Mouse (Mus musculus) lung, embryonic 15.5 days (tissue): ENCODE data around the gene Sntg2. TPM values are rescaled to one million over a fixed set of nuclear protein-coding genes. Genes with fewer than 3 reads are reported as not detected.

Experiments used
- ATAC-seq: fragments of 200-750 bp; cut with Nextera tagmentation; 2 replicates; pipeline ENCODE4 v1.8.0; 2017; ENCODE audit warnings: moderate number of reproducible peaks, borderline replicate concordance; ENCODE audit not compliant: low FRiP score, low TSS enrichment; ENCODE audit errors: extremely low read depth
- H3K27ac ChIP-seq: fragments of 300-500 bp; sonication (generic); 2 replicates; pipeline ENCODE4 v1.5.1; 2015; ENCODE audit warnings: moderate library complexity, mild to moderate bottlenecking, inconsistent platforms
- H3K27me3 ChIP-seq: fragments of 300-500 bp; sonication (generic); 2 replicates; pipeline ENCODE4 v1.6.1; 2015; ENCODE audit warnings: inconsistent platforms
- H3K36me3 ChIP-seq: fragments of 300-500 bp; sonication (generic); 2 replicates; pipeline ENCODE4 v1.6.1; 2015; ENCODE audit warnings: inconsistent platforms
- H3K4me1 ChIP-seq: fragments of 300-500 bp; sonication (generic); 2 replicates; pipeline ENCODE4 v1.6.1; 2015; ENCODE audit warnings: inconsistent platforms
- H3K4me2 ChIP-seq: fragments of 300-500 bp; sonication (generic); 2 replicates; pipeline ENCODE4 v1.6.1; 2015; ENCODE audit warnings: inconsistent platforms, mild to moderate bottlenecking, moderate library complexity
- H3K4me3 ChIP-seq: fragments of 300-500 bp; sonication (generic); 2 replicates; pipeline ENCODE4 v1.5.1; 2015; ENCODE audit warnings: mild to moderate bottlenecking, inconsistent platforms
- H3K9ac ChIP-seq: fragments of 300-500 bp; sonication (generic); 2 replicates; pipeline ENCODE4 v1.6.1; 2015; ENCODE audit warnings: inconsistent platforms
- H3K9me3 ChIP-seq: fragments of 300-500 bp; sonication (generic); 2 replicates; pipeline ENCODE4 v1.6.1; 2016; ENCODE audit warnings: inconsistent platforms
- WGBS: fragments of 180-500 bp; shearing (Covaris S2); methylation state at CpG from one replicate; pipeline ENCODE4 v1.1.7; 2015; 5-methylcytosine and 5-hydroxymethylcytosine counted together
- polyA plus RNA-seq: library from polyadenylated mRNA; unstranded; fragments of >200 nt; fragmentation: Nextera tagmentation; extraction: Ambion mirVana; gene quantifications from 2 replicates; pipeline ENCODE4 v1.2.1, GENCODE M21; 2015

Sntg2 gene
- polyA plus RNA-seq, 1 experiment from 2014 or later: 12.2 TPM

DNA sequence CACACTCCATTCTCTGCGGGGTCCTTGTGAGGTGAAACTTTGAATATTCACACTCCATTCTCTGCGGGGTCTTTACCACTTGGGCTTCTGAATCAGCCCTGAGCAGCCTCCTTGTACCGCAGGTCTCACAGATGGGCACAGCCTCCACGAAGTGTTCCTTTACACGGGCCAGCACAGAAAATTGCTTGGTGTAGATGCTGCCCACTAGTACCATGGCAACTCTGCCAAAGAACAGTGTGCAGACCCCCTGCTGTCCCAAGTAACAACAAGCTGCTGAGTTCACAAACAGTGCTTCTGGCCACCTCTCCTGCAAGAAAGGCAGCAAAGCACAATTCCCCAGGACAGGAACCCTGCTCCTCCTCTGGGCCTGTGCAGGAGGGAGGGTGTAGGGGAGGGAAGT lies 109.0 kb downstream of the Sntg2 start:
- WGBS: 54% methylated on average over 5 of the region's 5 CpGs
- Histone ChIP-seq H3K4me1 (no peaks in the 10 kb centered on the region), H3K27me3 (no peaks in the 10 kb centered on the region), H3K27ac (no peak overlapping the region), H3K4me2 (no peak overlapping the region), H3K9ac (no peak overlapping the region), H3K36me3 (no peaks in the 10 kb centered on the region), H3K9me3 (no peaks in the 10 kb centered on the region), H3K4me3 (no peak overlapping the region)
- ATAC-seq: no peak

GRCm38 (mm10) chr12:30261187-30261586 lies 112.0 kb downstream of the Sntg2 start:
- Histone ChIP-seq H3K36me3 (no peaks in the 10 kb centered on the region), H3K4me3 (no peak overlapping the region), H3K27ac (no peak overlapping the region), H3K9me3 (no peaks in the 10 kb centered on the region), H3K4me1 (0 out of 2 replicates have a peak, but pooled peaks cover 3% of the 10 kb centered on the region), H3K9ac (no peak overlapping the region), H3K4me2 (no peak overlapping the region), H3K27me3 (no peaks in the 10 kb centered on the region)
- 28% methylated on average over 2 of the region's 2 CpGs for WGBS
- no peak for ATAC-seq

- no peaks in the 10 kb centered on the region for H3K27me3 ChIP-seq
- H3K27ac ChIP-seq: 0 out of 2 replicates have a peak overlapping the region, but pooled peaks have one; percentile 15
- 0 out of 2 replicates have a peak, but pooled peaks cover 3% of the 10 kb centered on the region for H3K4me1 ChIP-seq
- H3K9me3 ChIP-seq: no peaks in the 10 kb centered on the region
- H3K4me3 ChIP-seq: no peak overlapping the region
- WGBS: 49% methylated on average over 2 of the region's 2 CpGs
- ATAC-seq: peak; percentile 59
- no peak overlapping the region for H3K4me2 ChIP-seq
- no peaks in the 10 kb centered on the region for H3K36me3 ChIP-seq
- no peak overlapping the region for H3K9ac ChIP-seq
Observed at GRCm38 (mm10) chr12:30258641-30259040, 114.5 kb downstream of the Sntg2 start.

- ATAC-seq: no peak
- H3K27ac ChIP-seq: no peak overlapping the region
- H3K4me1 ChIP-seq: 0 out of 2 replicates have a peak, but pooled peaks cover 3% of the 10 kb centered on the region
- H3K9me3 ChIP-seq: no peaks in the 10 kb centered on the region
- no peak overlapping the region for H3K4me2 ChIP-seq
- no peak overlapping the region for H3K9ac ChIP-seq
- H3K36me3 ChIP-seq: no peaks in the 10 kb centered on the region
- 81% methylated on average over 7 of the region's 7 CpGs for WGBS
- H3K4me3 ChIP-seq: no peak overlapping the region
- H3K27me3 ChIP-seq: no peaks in the 10 kb centered on the region
Observed at GRCm38 (mm10) chr12:30257664-30258063, 115.5 kb downstream of the Sntg2 start.

- no peak overlapping the region for H3K4me2 ChIP-seq
- no peaks in the 10 kb centered on the region for H3K9me3 ChIP-seq
- H3K4me3 ChIP-seq: no peak overlapping the region
- H3K36me3 ChIP-seq: no peaks in the 10 kb centered on the region
- no peaks in the 10 kb centered on the region for H3K27me3 ChIP-seq
- no peak for ATAC-seq
- 70% methylated on average over 3 of the region's 3 CpGs for WGBS
- H3K27ac ChIP-seq: no peak overlapping the region
- H3K9ac ChIP-seq: no peak overlapping the region
- 0 out of 2 replicates have a peak, but pooled peaks cover 3% of the 10 kb centered on the region for H3K4me1 ChIP-seq
Observed at GRCm38 (mm10) chr12:30256207-30256606, 117.0 kb downstream of the Sntg2 start.

DNA sequence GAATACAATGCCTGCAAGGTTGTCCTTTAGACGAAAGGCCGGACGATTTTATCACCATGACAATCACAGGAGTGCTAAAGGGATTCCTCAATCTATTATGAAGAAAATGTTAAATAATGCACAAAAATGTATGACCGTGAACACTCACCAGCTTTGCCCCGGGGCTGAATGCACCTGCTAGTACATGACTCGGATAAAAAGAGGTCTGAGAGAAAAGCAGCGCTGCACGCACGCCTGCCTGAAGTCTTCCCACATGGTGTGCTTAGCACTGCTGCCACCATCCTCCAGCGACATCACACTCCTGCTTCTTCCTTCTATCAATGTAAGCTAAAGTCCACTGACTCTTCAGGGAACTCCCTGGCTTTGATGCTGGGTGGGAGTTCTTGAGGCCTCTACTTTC lies 118.6 kb downstream of the Sntg2 start:
- H3K27ac ChIP-seq: no peak overlapping the region
- H3K9ac ChIP-seq: no peak overlapping the region
- no peaks in the 10 kb centered on the region for H3K36me3 ChIP-seq
- H3K9me3 ChIP-seq: no peaks in the 10 kb centered on the region
- no peak overlapping the region for H3K4me2 ChIP-seq
- WGBS: 88% methylated on average over 10 of the region's 10 CpGs
- ATAC-seq: no peak
- no peaks in the 10 kb centered on the region for H3K27me3 ChIP-seq
- H3K4me1 ChIP-seq: 0 out of 2 replicates have a peak, but pooled peaks cover 3% of the 10 kb centered on the region
- H3K4me3 ChIP-seq: no peak overlapping the region

- Histone ChIP-seq H3K9ac (no peak overlapping the region), H3K27ac (no peak overlapping the region), H3K36me3 (no peaks in the 10 kb centered on the region), H3K27me3 (no peaks in the 10 kb centered on the region), H3K4me1 (0 out of 2 replicates have a peak, but pooled peaks cover 3% of the 10 kb centered on the region), H3K4me2 (no peak overlapping the region), H3K4me3 (no peak overlapping the region), H3K9me3 (no peaks in the 10 kb centered on the region)
- ATAC-seq: no peak
- WGBS: 92% methylated on average over 4 of the region's 4 CpGs
Observed at GRCm38 (mm10) chr12:30252381-30252780, 120.8 kb downstream of the Sntg2 start.

DNA sequence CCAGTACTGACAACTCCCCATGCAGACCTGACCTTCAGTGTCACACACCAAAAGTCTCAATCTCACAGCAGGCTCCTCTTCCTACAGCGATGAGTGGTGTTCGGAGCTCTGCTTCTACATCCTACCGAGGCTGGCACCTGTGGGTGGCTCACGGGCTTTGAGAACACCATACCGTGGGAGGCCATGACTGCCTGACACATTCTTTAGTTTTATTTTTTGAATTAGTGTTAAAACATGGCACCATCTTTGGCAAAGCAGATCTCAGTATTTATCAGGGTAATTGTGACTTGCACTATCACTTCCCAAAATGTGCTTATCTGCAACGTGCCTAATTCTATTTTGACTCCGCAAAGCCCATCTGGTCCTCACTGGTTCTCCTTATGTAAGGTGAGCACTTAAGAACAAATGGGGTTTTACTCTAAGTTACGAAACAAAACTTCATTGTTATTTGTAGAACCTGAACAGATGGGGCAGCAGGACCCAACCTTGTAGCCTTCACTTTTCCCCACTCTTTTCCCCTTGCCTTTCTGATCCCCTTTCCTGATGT lies 121.8 kb downstream of the Sntg2 start:
- Histone ChIP-seq H3K4me3 (no peak overlapping the region), H3K9ac (no peak overlapping the region), H3K9me3 (no peaks in the 10 kb centered on the region), H3K36me3 (no peaks in the 10 kb centered on the region), H3K27ac (no peak overlapping the region), H3K4me2 (no peak overlapping the region), H3K27me3 (no peaks in the 10 kb centered on the region), H3K4me1 (0 out of 2 replicates have a peak, but pooled peaks cover 1% of the 10 kb centered on the region)
- ATAC-seq: no peak
- WGBS: 87% methylated on average over 8 of the region's 8 CpGs

DNA sequence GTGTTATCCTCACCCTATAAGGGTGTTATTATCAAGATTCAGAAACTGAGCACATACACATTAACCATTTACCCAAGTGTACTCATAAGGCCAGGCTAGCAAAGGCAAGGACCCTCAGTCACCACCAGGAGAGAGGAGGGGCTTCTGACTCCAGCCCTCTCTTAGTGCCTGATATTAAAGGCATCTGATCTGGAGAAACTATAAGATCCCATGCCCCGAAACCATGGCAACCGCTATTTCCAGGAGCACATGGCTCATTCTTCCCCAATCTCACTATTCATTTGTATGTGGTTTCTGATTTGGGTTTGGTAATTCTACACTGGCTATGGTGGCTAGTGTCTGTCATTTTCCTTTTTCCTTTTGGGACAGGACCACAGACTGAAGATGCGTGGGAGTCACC lies 124.1 kb downstream of the Sntg2 start:
- no peak overlapping the region for H3K9ac ChIP-seq
- H3K9me3 ChIP-seq: no peaks in the 10 kb centered on the region
- no peak for ATAC-seq
- H3K36me3 ChIP-seq: no peaks in the 10 kb centered on the region
- H3K4me1 ChIP-seq: peaks cover 11% of the 10 kb centered on the region; the same call in 1 of the 2 replicates
- H3K27me3 ChIP-seq: no peaks in the 10 kb centered on the region
- H3K27ac ChIP-seq: no peak overlapping the region
- 90% methylated on average over 3 of the region's 3 CpGs for WGBS
- no peak overlapping the region for H3K4me3 ChIP-seq
- H3K4me2 ChIP-seq: no peak overlapping the region

GRCm38 (mm10) chr12:30246286-30246945 lies 126.8 kb downstream of the Sntg2 start:
- no peak overlapping the region for H3K27ac ChIP-seq
- H3K27me3 ChIP-seq: no peaks in the 10 kb centered on the region
- no peaks in the 10 kb centered on the region for H3K9me3 ChIP-seq
- H3K4me2 ChIP-seq: no peak overlapping the region
- WGBS: 71% methylated on average over 5 of the region's 5 CpGs
- H3K4me1 ChIP-seq: peaks cover 11% of the 10 kb centered on the region; the same call in 1 of the 2 replicates
- H3K9ac ChIP-seq: no peak overlapping the region
- H3K36me3 ChIP-seq: no peaks in the 10 kb centered on the region
- no peak for ATAC-seq
- H3K4me3 ChIP-seq: no peak overlapping the region

DNA sequence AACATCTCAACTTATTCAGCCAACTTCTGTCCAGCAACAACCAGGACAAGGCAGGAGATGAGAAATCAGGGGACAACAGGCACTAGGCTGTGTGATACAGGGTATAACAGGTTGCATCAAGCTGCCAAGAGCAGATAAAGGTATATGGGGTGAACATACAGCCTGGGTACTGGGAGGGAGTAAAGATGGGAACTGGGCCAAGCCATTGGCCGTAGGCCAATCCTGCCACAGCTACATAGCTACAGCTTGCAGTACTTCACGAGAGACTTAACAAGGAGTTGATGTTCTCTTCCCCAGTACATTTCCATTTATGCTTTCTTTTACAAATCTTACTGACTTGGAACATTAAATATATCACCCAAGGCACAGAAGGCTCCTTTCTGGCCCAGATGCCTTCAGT lies 129.0 kb downstream of the Sntg2 start:
- H3K4me1 ChIP-seq: peaks cover 11% of the 10 kb centered on the region; the same call in 1 of the 2 replicates
- 23% methylated on average over 2 of the region's 2 CpGs for WGBS
- no peak overlapping the region for H3K27ac ChIP-seq
- H3K36me3 ChIP-seq: no peaks in the 10 kb centered on the region
- no peaks in the 10 kb centered on the region for H3K27me3 ChIP-seq
- H3K9me3 ChIP-seq: no peaks in the 10 kb centered on the region
- H3K4me2 ChIP-seq: no peak overlapping the region
- no peak overlapping the region for H3K9ac ChIP-seq
- 0 out of 2 replicates have a peak, but pooled peaks have one; percentile 27 for ATAC-seq
- no peak overlapping the region for H3K4me3 ChIP-seq

DNA sequence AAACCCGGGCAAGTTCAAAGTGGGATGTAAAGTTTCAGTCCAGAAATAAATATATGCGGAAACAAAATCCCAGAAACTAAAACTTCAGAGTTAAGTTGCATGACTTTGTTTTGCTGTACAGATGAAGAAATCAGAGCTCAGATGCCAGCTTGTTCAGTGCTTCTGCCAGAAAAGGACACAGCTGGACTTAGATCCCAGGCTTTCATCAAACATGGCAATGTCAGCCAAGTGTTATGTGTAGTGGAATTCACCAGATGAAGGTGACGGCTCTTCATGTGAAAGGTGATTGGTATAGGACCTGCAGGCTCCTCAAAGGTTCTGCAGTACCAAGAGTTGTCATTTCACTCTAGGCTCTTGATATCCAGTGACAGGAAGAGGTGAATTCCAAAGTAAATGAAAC lies 132.3 kb downstream of the Sntg2 start:
- H3K27me3 ChIP-seq: no peaks in the 10 kb centered on the region
- no peak overlapping the region for H3K9ac ChIP-seq
- H3K9me3 ChIP-seq: no peaks in the 10 kb centered on the region
- 76% methylated on average over 3 of the region's 3 CpGs for WGBS
- peaks cover 6% of the 10 kb centered on the region; the same call in 1 of the 2 replicates for H3K4me1 ChIP-seq
- ATAC-seq: no peak
- no peak overlapping the region for H3K4me3 ChIP-seq
- no peak overlapping the region for H3K4me2 ChIP-seq
- no peaks in the 10 kb centered on the region for H3K36me3 ChIP-seq
- H3K27ac ChIP-seq: no peak overlapping the region
